In the genomic region with DNA sequence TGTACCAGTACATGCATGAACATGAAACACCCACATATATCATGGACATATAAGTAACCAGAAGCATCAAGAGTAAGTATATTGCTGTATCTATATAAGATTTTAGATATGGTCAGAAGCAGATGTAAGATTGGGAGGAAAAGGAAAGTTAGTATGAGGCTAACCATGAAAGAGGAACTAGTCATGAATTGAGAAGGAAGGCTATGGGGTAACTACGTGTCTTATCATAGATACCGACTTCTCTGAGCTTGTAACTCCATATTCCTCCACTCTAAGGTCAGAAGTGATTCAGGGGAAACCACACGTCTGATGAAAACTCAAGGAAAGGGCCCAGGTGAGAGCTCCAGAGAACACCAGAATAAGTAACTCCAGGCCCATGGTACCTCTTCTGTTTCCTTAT, we compare ENCODE assay signal across 23 mouse cellular contexts. TPM values are rescaled to one million over a fixed set of nuclear protein-coding genes. Genes with fewer than 3 reads are reported as not detected.
A peak's percentile ranks its signal among the peaks of the same experiment; 100 is the strongest.
DNase-seq lines count a peak whose midpoint lies in the region; ATAC-seq and TF ChIP-seq lines count a peak whose summit lies in the region.
"Had no signal": no experiment of that assay in that cellular context is flagged by ENCODE, and none has a peak within 500 bp of the region (broad histone marks: within the 10 kb centered on the region; RNA-seq: fewer than 3 reads in every experiment).

No protein-coding gene starts in this region.

- no peak overlapping the region for H3K4me2 ChIP-seq in lung, postnatal 0 days (replicated peaks; ENCODE audit: low read depth, low read length)
- peak overlapping the region; percentile 88 for H3K4me2 ChIP-seq in liver, embryonic 14.5 days (ENCODE audit: low read depth)
- H3K4me2 ChIP-seq: hindbrain, embryonic 12.5 days; limb, embryonic 15.5 days had no signal

- TF ChIP-seq EP300 in lung, postnatal 0 days (IDR thresholded peaks at IDR 0.05), result no peak
- TF ChIP-seq EP300 in liver, embryonic 14.5 days (IDR thresholded peaks at IDR 0.05; ENCODE audit: low read depth), result no peak; the same call in 1 of the 2 replicates

- H3K27me3 ChIP-seq in lung, postnatal 0 days (replicated peaks; ENCODE audit: insufficient read depth, low read length), result no peaks in the 10 kb centered on the region
- H3K27me3 ChIP-seq in liver, embryonic 14.5 days (ENCODE audit: control insufficient read depth, insufficient read depth, low read length), result no peaks in the 10 kb centered on the region
- H3K27me3 ChIP-seq: hindbrain, embryonic 12.5 days; limb, embryonic 15.5 days had no signal

- no peak overlapping the region for H3K4me3 ChIP-seq in lung, postnatal 0 days (ENCODE audit: low read depth, low read length)
- no peak overlapping the region for H3K4me3 ChIP-seq in bone marrow macrophage, adult 2 months (ENCODE audit: insufficient read depth, low read length)
- peak overlapping the region in 1 of 2 experiments; percentile 90; a peak in 2 of 4 replicates for H3K4me3 ChIP-seq in liver, embryonic 14.5 days (ENCODE audit: insufficient read depth in 1 of 2, low read depth in 2 of 2, low read length in 2 of 2)
- H3K4me3 ChIP-seq: heart, embryonic 10.5 days; hindbrain, embryonic 12.5 days; limb, embryonic 15.5 days; midbrain, embryonic 10.5 days had no signal

- no peaks in the 10 kb centered on the region for H3K9me3 ChIP-seq in lung, postnatal 0 days (ENCODE audit: low read length)
- H3K9me3 ChIP-seq in liver, embryonic 14.5 days (ENCODE audit: control insufficient read depth, low read length), result no peaks in the 10 kb centered on the region
- H3K9me3 ChIP-seq: heart, embryonic 10.5 days; hindbrain, embryonic 12.5 days; limb, embryonic 15.5 days; midbrain, embryonic 10.5 days had no signal

- H3K27ac ChIP-seq in lung, postnatal 0 days (ENCODE audit: low read length), result no peak overlapping the region
- H3K27ac ChIP-seq in bone marrow macrophage, adult 2 months (ENCODE audit: insufficient read depth, low read depth, low read length), result peak overlapping the region; percentile 11; the same call in 1 of the 2 replicates
- peak overlapping the region; percentile 98 for H3K27ac ChIP-seq in liver, embryonic 14.5 days
- H3K27ac ChIP-seq: heart, embryonic 10.5 days; hindbrain, embryonic 12.5 days; limb, embryonic 15.5 days; midbrain, embryonic 10.5 days had no signal

- TF ChIP-seq CTCF in lung, postnatal 0 days (IDR thresholded peaks at IDR 0.05), result no peak
- no peak for TF ChIP-seq CTCF in bone marrow macrophage, adult 2 months (IDR thresholded peaks at IDR 0.05; ENCODE audit: low read depth, low read length)
- TF ChIP-seq CTCF in liver, embryonic 14.5 days (IDR thresholded peaks at IDR 0.05; ENCODE audit: low read depth), result no peak

- WGBS in lung, postnatal 0 days, result 85% methylated on average over 3 of the region's 3 CpGs
- WGBS in liver, embryonic 14.5 days (ENCODE audit: insufficient replicate concordance), result 8% methylated on average over 3 of the region's 3 CpGs

- H3K36me3 ChIP-seq in lung, postnatal 0 days (ENCODE audit: insufficient read depth, low read length), result no peaks in the 10 kb centered on the region
- no peaks in the 10 kb centered on the region for H3K36me3 ChIP-seq in liver, embryonic 14.5 days (replicated peaks; ENCODE audit: control insufficient read depth, insufficient read depth, low read depth)
- H3K36me3 ChIP-seq: heart, embryonic 10.5 days; hindbrain, embryonic 12.5 days; limb, embryonic 15.5 days; midbrain, embryonic 10.5 days had no signal

- no peak for TF ChIP-seq POLR2A in bone marrow macrophage, adult 2 months (IDR thresholded peaks at IDR 0.05; ENCODE audit: borderline replicate concordance, low read depth, low read length)

- ATAC-seq in lung, postnatal 0 days, result no peak
- ATAC-seq in liver, embryonic 14.5 days (ENCODE audit: insufficient read depth), result no peak
- ATAC-seq in megakaryocyte progenitor cell, adult 5-6 weeks (replicated peaks; ENCODE audit: poor library complexity), result peak; percentile 10
- ATAC-seq: activated CD4-positive, CD25-positive, alpha-beta regulatory T cell, adult 4 months; forebrain, embryonic 14.5 days had no signal

- DNase-seq in lung, postnatal 0 days (ENCODE audit: low spot score), result peak; percentile 26
- no peak for DNase-seq in lung, postnatal 14 days
- no peak for DNase-seq in liver, embryonic 14.5 days (ENCODE audit: low read depth in 3 of 3, low spot score in 3 of 3)
- DNase-seq in frontal cortex, postnatal 36 days (ENCODE audit: low spot score in 2 of 2), result no peak
- no peak for DNase-seq in ovary, postnatal 10 days (ENCODE audit: low spot score)
- no peak for DNase-seq in frontal cortex, postnatal 14 days (ENCODE audit: low spot score in 2 of 2)
- DNase-seq: adrenal gland, postnatal 10 days; cerebellum, adult 2 months; cerebellum, postnatal 36 days; kidney, adult 8-10 months; kidney, postnatal 25 days; lung, postnatal 10 days; retina, postnatal 1 day; right cerebral cortex, postnatal 4 days; thymus, postnatal 14 days had no signal

- no peak overlapping the region for H3K9ac ChIP-seq in lung, postnatal 0 days (replicated peaks; ENCODE audit: low read depth)
- H3K9ac ChIP-seq in liver, embryonic 14.5 days (replicated peaks), result peak overlapping the region; percentile 99
- H3K9ac ChIP-seq: hindbrain, embryonic 12.5 days; limb, embryonic 15.5 days had no signal

- H3K4me1 ChIP-seq in lung, postnatal 0 days (ENCODE audit: insufficient read depth, low read depth, low read length), result peaks cover under 1% of the 10 kb centered on the region; the same call in 1 of the 2 replicates
- H3K4me1 ChIP-seq in bone marrow macrophage, adult 2 months (ENCODE audit: control insufficient read depth, insufficient read depth, low read length), result peaks cover 21% of the 10 kb centered on the region
- H3K4me1 ChIP-seq in liver, embryonic 14.5 days (replicated peaks; ENCODE audit: control insufficient read depth in 2 of 2, insufficient read depth in 2 of 2, low read length in 1 of 2), result peaks cover 28 to 31% of the 10 kb centered on the region in 2 experiments
- H3K4me1 ChIP-seq: limb, embryonic 15.5 days had no signal

RNA-seq across cellular contexts. Expression of gene Cd47, which starts 52.6 kb away (rescaled TPM):
- 219 and 245 TPM in 2 replicates for polyA plus RNA-seq in lung, postnatal 0 days (2015; fragmentation: Nextera tagmentation; extraction: Ambion mirVana)
- 310 and 315 TPM in 2 replicates for polyA plus RNA-seq in bone marrow macrophage, adult 2 months (2012; ENCODE audit: insufficient read depth, insufficient read length, missing spikeins)
- polyA plus RNA-seq in liver, embryonic 14.5 days (2012; rRNA removed), result 54.3 and 82.5 TPM in 2 replicates
- polyA plus RNA-seq in liver, embryonic 14.5 days (2014; fragmentation: Nextera tagmentation; extraction: Ambion mirVana), result 331 and 345 TPM in 2 replicates
- 435 and 460 TPM in 2 replicates for total RNA-seq in megakaryocyte progenitor cell, adult 5-6 weeks (2015)
- total RNA-seq in megakaryocyte progenitor cell, adult 5-6 weeks (2017), result 188 and 213 TPM in 2 replicates
